Mouse (Mus musculus) testis, postnatal 14 days (tissue): Measurements from ENCODE around the gene Marveld2.
A peak's percentile ranks its signal among the peaks of the same experiment; 100 is the strongest.

Source experiments
- DNase-seq: peaks from one replicate; pipeline ENCODE4 v3.0.0; 2021; ENCODE audit warnings: low spot score

The Marveld2 gene

GRCm38 (mm10) chr13:100616181-100617087 is at the start of gene Marveld2:
Gene Marveld2 (minus strand): TSS chr13:100616971.
- peak; percentile 65 for DNase-seq

GRCm38 (mm10) chr13:100659864-100660456 is 43.2 kb upstream of the Marveld2 start:
- DNase-seq = no peak

GRCm38 (mm10) chr13:100658091-100658490 is 41.3 kb upstream of the Marveld2 start:
- DNase-seq = peak; percentile 83

GRCm38 (mm10) chr13:100651439-100652186 is 34.8 kb upstream of the Marveld2 start, which contains the start of gene Taf9:
Gene Taf9 (plus strand): TSS chr13:100651579.
- peak; percentile 64 for DNase-seq

- DNase-seq = peak; percentile 96
These were observed 34.0 kb upstream of the Marveld2 start, which contains the start of the genes Ak6 and Rad17 for GRCm38 (mm10) chr13:100650550-100651438. Gene Ak6 (plus strand): TSS chr13:100650979. Gene Rad17 (minus strand): TSS chr13:100651051.

GRCm38 (mm10) chr13:100648223-100648622 is 31.5 kb upstream of the Marveld2 start:
- DNase-seq = no peak

GRCm38 (mm10) chr13:100642471-100643209 is 25.9 kb upstream of the Marveld2 start:
- no peak for DNase-seq

- DNase-seq = no peak
These were observed 17.4 kb upstream of the Marveld2 start for GRCm38 (mm10) chr13:100634106-100634691.

GRCm38 (mm10) chr13:100622241-100622640 is 5.5 kb upstream of the Marveld2 start:
- no peak for DNase-seq

- DNase-seq = no peak
These were observed 812 bp upstream of the Marveld2 start for GRCm38 (mm10) chr13:100617583-100617982.

- DNase-seq = no peak
These were observed 3.9 kb downstream of the Marveld2 start for GRCm38 (mm10) chr13:100612903-100613302.

- DNase-seq = no peak
These were observed 4.5 kb downstream of the Marveld2 start for GRCm38 (mm10) chr13:100612251-100612650.

- no peak for DNase-seq
These were observed 5.5 kb downstream of the Marveld2 start for GRCm38 (mm10) chr13:100611266-100611665.

- no peak for DNase-seq
These were observed 9.0 kb downstream of the Marveld2 start for GRCm38 (mm10) chr13:100607756-100608155.

GRCm38 (mm10) chr13:100605845-100606244 is 10.9 kb downstream of the Marveld2 start:
- no peak for DNase-seq

- DNase-seq = no peak
These were observed 13.1 kb downstream of the Marveld2 start for GRCm38 (mm10) chr13:100603738-100604095.

- no peak for DNase-seq
These were observed 13.6 kb downstream of the Marveld2 start for GRCm38 (mm10) chr13:100603031-100603737.

- no peak for DNase-seq
These were observed 14.4 kb downstream of the Marveld2 start for GRCm38 (mm10) chr13:100602239-100602902.

- no peak for DNase-seq
These were observed 15.7 kb downstream of the Marveld2 start for GRCm38 (mm10) chr13:100601034-100601433.
